Mouse (Mus musculus) ES-E14 (cell line): ENCODE measurements at regions not wholly inside any gene's neighbourhood (a gene's known extent, or its start where the extent isn't known, plus 50 kb on each side); places are given as distances from the start of the nearest gene placed in this dataset.

Experiments used
- MAFK ChIP-seq: IDR thresholded peaks from 2 replicates; pipeline ENCODE4 v1.6.1; 2014; ENCODE audit warnings: mild to moderate bottlenecking, low read depth, low read length, inconsistent platforms; ENCODE audit not compliant: insufficient read depth
- ZNF384 ChIP-seq: IDR thresholded peaks from 2 replicates; pipeline ENCODE4 v1.6.1; 2012; ENCODE audit warnings: low read depth, low read length, inconsistent platforms

GRCm38 (mm10) chr9:4209987-4210476, 99.2 kb downstream of the Aasdhppt start:
- TF ChIP-seq ZNF384 (no peak), MAFK (no peak)
